Mouse (Mus musculus): ENCODE data around the gene Eef1akmt1.

The Eef1akmt1 gene

DNA sequence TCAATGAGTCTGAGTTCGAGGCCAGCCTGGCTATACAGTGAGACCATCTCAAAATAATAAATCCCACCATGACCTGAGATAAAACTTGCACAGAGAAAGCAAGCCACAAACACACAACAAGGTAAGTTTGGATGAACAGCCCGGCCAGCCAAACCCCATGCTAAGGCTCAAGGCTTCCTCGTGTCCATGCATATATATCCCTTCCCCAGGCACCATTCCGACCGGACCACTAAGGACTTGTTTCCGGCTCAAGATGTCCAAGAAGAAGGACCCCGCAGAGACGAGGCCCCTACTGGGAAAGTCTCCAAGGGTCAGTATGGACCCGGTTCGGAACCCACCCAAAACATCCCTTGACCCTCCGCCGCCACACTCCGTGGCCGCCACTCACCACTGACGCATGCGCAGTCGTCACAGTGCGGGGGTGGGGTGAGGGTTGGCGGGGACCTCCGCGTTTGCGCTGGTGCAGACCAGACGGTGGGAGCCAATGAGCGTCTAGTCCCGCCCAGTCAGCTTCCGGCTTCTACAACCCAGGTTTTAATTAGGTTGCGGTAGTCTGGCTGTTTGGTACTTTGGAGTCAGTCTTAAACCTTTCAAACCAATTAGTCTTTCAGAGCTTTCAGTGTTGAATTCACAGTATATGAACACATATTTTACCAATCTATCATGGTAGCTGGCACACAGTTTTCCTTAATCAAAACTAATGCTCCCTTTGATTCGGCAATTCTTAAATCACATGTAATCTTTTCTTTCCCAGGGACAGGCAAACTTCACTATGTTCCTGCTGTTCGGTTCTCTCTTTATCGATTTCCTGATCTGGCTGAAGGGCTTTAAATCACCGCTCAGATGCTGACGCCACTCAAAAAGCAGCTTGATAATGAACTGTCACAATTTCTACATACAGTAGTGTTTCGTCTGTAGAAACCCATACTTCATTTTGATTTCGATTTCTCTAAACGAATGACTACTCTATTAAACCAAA lies at the start of gene Eef1akmt1:
Gene Eef1akmt1, minus strand, starts transcription at position 458 of the 979 bp plus-strand sequence.
- peak; percentile 94 to 96 for DNase-seq (ENCODE audit: low spot score in 2 of 2)

GRCm38 (mm10) chr14:57620598-57621236 lies 49.3 kb upstream of the Eef1akmt1 start:
- DNase-seq (ENCODE audit: low spot score in 2 of 2) = no peak

DNA sequence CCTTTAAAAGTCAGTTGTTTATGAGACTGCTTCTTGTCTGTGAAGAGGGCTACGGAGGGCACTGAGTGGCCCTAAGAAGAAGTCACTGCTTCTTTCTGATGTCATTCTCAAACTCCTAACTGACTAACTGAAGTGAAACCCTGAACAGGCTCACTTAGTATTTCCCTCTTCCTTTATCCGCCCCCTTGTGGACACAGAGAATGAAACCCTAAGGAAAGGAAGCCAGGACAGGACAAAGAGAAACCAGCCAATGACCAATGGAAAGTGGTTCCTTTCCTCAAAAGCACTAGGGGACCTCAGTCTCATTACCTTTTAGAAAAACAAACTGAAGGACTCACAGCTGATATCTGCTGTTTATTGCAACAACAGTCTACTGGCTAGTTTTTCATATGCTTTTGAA lies 48.1 kb upstream of the Eef1akmt1 start:
- peak in 1 of 2 experiments; percentile 9 for DNase-seq (ENCODE audit: low spot score in 2 of 2)

- DNase-seq (ENCODE audit: low spot score in 2 of 2) = no peak
Observed at GRCm38 (mm10) chr14:57617675-57618074, 46.3 kb upstream of the Eef1akmt1 start.

GRCm38 (mm10) chr14:57616339-57616965 lies 45.0 kb upstream of the Eef1akmt1 start:
- no peak for DNase-seq (ENCODE audit: low spot score in 2 of 2)

DNA sequence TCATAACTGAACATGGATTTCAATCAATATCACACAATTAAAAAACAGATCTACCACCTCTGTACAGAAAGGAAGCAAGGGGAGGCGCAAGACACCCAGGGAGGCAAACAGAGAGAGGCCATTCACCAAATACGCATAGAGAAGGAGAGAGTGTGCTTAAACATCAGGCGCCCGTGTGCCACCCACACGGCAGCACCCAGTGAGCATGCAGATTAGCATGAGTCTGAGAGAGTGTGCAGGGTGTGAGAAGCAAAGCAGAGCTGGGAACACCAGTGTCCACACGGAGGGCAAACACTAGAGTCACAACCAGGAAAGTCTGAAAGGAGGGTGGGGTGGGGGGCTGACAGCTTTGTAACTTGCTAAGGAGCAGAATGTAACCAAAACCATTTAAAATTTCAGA lies 44.4 kb upstream of the Eef1akmt1 start:
- DNase-seq (ENCODE audit: low spot score in 2 of 2) = no peak

GRCm38 (mm10) chr14:57611034-57611433 lies 39.6 kb upstream of the Eef1akmt1 start:
- DNase-seq (ENCODE audit: low spot score in 2 of 2) = no peak

- DNase-seq (ENCODE audit: low spot score in 2 of 2) = no peak
Observed at GRCm38 (mm10) chr14:57609816-57610329, 38.5 kb upstream of the Eef1akmt1 start.

- DNase-seq (ENCODE audit: low spot score in 2 of 2) = peak; percentile 83 to 84
Observed at GRCm38 (mm10) chr14:57607500-57607899, 36.1 kb upstream of the Eef1akmt1 start.

DNA sequence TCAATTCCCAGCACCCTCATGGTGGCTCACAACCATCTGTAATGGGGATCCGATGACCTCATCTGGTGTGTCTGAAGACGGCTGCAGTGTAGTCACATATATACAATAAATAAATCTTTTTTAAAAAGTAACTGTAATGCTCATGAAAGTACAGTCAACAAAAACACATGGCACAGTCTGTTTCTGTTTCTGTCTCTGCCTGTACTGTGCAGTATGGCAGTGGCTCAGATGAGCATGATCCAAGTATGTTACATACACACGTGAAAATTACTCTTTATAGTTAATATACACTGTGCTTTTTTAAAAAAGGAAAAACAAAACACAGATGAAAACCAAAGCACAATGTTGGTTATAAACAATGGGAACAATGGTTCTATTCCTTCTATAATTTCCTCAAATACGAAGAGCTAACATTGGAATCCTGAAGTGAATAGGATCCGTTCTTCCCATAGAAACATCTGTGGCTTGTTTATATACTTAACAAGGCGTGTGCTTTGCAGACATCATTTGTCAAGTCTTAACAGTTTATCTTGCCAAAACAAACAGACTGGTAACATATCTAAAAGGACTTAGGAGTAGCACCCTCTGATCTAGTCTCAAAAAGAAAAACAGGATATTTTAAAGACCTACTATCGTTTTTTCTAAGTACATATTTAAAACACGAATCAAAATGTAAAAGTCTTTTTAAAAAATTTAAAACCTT lies 35.4 kb upstream of the Eef1akmt1 start:
- no peak for DNase-seq (ENCODE audit: low spot score in 2 of 2)

GRCm38 (mm10) chr14:57593279-57593678 lies 21.9 kb upstream of the Eef1akmt1 start:
- no peak for DNase-seq (ENCODE audit: low spot score in 2 of 2)

- DNase-seq (ENCODE audit: low spot score in 2 of 2) = no peak
Observed at GRCm38 (mm10) chr14:57591830-57592229, 20.4 kb upstream of the Eef1akmt1 start.

- DNase-seq (ENCODE audit: low spot score in 2 of 2) = no peak
Observed at GRCm38 (mm10) chr14:57576364-57577060, 5.1 kb upstream of the Eef1akmt1 start.

DNA sequence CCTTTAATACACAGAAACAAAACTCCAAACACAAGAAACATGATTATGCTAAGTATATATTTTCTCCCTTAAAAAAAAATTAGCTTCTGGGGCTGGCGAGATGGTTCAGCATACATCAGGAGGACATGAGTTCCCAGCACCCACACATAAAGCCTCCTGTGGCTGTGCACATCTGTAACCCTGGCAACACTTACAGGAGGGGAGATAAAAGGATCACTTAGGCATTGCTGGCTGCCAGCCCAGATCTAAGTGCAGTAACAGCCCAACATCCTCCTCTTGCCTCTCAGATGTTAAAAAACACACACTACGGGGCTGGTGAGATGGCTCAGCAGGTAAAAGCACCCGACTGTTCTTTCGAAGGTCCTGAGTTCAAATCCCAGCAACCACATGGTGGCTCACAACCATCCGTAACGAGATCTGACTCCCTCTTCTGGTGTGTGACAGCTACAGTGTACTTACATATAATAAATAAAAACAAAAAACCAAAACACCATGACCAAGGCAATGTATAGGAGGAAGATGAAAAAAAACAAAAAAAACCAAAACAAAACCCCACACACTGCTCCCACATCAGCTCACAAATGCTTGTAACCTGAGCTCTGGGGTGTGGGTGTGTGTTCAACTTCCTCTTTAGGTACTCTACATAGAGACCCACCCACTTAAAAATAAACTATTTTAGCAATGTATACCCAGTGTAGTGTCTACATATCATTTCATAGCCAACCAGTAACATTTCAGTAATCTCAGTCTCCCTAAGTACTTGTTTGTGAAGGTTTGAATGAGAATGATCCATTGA lies 3.6 kb upstream of the Eef1akmt1 start:
- DNase-seq (ENCODE audit: low spot score in 2 of 2) = no peak

DNA sequence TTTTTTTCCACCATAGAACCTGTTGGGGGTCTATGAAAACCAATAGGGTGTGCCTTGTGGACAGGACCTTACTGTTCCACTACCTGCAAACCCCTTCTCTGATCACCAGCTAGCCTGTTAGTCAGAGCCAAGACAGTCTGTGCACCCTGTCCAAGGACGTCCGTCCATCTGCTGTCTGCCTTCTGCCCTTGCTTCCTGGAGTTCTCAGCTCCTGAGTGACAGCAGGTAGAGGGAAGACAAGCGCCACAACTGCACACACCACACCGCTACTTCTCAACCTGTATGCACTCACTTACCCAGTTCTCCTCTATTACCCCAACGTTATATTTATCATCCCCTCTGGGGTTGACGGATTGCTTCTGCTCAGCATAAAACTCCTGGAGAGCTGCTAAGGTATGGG lies 5.8 kb downstream of the Eef1akmt1 start:
- DNase-seq (ENCODE audit: low spot score in 2 of 2) = no peak

DNA sequence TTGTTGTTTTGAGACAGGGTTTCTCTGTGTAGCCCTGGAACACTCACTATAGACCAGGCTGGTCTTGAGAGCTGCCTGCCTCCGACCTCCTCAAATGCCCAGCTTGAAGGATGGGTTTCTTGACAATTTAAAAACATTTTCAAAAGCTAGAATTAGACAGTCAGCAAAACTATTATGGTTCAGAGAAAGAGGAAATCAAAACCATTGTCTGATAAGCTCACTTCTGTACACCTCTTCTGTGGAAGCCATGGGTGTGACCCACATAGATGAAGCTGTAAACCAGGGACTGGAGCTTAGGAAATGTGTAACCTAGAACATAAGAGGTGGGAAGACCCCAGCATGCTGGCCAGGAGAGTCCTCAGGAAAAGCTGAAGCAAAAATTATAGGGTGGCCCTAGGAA lies 14.5 kb downstream of the Eef1akmt1 start:
- DNase-seq (ENCODE audit: low spot score in 2 of 2) = no peak

DNA sequence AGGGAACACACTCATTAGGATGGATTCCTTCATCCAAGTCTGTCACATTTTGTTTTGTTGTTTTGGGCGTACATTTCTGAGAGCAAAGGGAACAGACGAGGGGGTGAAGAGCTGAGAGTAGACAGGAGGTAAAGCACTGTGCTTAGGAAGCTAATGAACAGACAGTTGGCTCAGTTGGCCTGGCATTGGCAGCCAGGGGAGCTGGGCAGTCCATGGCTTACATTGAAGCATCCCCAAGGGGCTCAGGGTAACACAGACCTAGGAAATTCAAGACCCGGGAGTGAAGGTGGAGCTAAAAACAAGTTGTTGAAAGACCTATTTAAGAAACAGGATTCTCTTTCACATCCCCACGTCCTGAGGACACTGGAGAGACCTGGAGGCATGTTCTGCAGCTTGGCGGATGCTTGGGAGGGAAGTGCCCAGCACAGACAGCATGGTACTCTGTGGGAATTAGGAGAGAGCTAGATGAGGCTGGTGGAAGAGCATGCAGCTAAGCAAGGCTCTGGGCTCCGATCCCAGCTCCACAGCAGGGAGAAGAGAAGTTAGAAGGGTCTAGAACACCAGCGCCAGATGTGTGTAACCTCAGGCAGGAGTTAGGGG lies 15.8 kb downstream of the Eef1akmt1 start:
- no peak for DNase-seq (ENCODE audit: low spot score in 2 of 2)

- no peak for DNase-seq (ENCODE audit: low spot score in 2 of 2)
Observed at GRCm38 (mm10) chr14:57554434-57554833, 17.0 kb downstream of the Eef1akmt1 start.

- DNase-seq (ENCODE audit: low spot score in 2 of 2) = no peak
Observed at GRCm38 (mm10) chr14:57552945-57553344, 18.5 kb downstream of the Eef1akmt1 start.

DNA sequence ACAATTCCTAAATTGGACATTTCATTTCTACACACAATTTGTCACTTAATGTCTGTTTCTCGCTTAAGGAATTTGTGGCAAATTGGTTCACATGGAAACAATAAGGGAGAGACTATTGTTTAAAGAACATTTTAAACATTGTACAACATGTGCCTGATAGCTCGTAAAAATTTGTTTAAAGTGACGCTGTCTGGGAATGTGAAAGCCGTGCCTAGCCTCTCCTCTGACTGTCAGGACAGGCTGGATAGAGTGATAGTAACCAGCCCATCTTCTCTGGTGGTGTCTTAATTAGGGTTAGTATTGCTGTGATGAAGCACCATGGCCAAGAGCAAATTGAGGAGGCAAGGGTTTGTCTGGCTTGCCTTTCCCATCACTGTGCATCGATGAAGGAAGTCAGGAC lies 24.4 kb downstream of the Eef1akmt1 start:
- no peak for DNase-seq (ENCODE audit: low spot score in 2 of 2)
